Mouse (Mus musculus): Measurements from ENCODE around the gene Camta1. TPM values are rescaled to one million over a fixed set of nuclear protein-coding genes. Genes with fewer than 3 reads are reported as not detected.

The Camta1 gene
- polyA plus RNA-seq, 1 experiment, result 1.8 TPM

- Histone ChIP-seq H3K4me1 (ENCODE audit: control insufficient read depth) (no peaks in the 10 kb centered on the region), H3K9me3 (ENCODE audit: control insufficient read depth, low read length) (peaks cover 10% of the 10 kb centered on the region), H3K36me3 (ENCODE audit: control insufficient read depth) (no peaks in the 10 kb centered on the region), H3K27me3 (ENCODE audit: control insufficient read depth) (peaks cover 31% of the 10 kb centered on the region), H3K4me3 (replicated peaks) (no peak overlapping the region)
- no peak for TF ChIP-seq GATA1 (IDR thresholded peaks at IDR 0.05; ENCODE audit: low read length)
- no peak for TF ChIP-seq TAL1 (IDR thresholded peaks at IDR 0.05; ENCODE audit: low read length)
These were observed 14.7 kb upstream of the Camta1 start for GRCm38 (mm10) chr4:151876400-151876799.

DNA sequence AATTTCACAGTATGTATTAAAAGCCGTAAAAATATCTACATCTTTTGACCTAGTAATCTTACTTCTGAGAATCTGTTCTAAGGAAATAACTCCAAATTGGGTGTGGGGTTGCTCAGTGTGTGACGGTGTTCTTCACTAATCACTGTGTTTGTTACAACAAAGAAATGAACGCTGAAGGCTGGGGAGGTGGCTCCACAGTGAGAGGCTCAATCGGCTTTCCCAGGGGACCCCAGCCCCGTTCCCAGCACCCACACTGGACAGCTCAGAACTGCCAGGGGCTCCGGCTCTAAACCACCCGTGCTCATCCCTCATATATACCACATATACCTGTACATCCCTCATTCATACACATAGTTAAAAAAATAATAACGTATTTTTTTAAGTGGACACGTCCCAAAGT lies 1.8 kb upstream of the Camta1 start:
- Histone ChIP-seq H3K36me3 (ENCODE audit: control insufficient read depth) (peaks cover 4% of the 10 kb centered on the region), H3K9me3 (ENCODE audit: control insufficient read depth, low read length) (peaks cover 7% of the 10 kb centered on the region), H3K4me3 (replicated peaks) (peak overlapping the region; percentile 86), H3K4me1 (ENCODE audit: control insufficient read depth) (peaks cover 46% of the 10 kb centered on the region), H3K27me3 (ENCODE audit: control insufficient read depth) (peaks cover 20% of the 10 kb centered on the region)
- TF ChIP-seq TAL1 (IDR thresholded peaks at IDR 0.05; ENCODE audit: low read length) (no peak), GATA1 (IDR thresholded peaks at IDR 0.05; ENCODE audit: low read length) (no peak)

DNA sequence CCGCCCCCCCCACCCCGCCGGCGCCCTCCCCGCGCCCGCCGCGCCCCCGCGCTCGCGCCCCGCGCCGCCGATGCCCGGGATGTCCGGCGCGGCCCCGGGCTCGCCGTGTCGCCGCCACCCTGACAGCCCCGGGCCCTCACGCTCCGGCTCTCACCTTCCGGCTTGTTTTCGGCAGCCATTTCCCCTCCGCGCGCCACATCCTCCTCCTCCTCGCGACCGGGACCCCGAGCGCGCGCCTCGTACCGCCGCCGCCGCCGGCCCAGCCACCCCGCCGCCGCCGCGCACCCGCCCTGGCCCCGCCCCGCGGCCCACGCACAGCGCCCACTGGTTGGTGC lies 238 bp downstream of the Camta1 start:
- Histone ChIP-seq H3K4me3 (replicated peaks) (peak overlapping the region; percentile 86), H3K27me3 (ENCODE audit: control insufficient read depth) (peaks cover 7% of the 10 kb centered on the region), H3K9me3 (ENCODE audit: control insufficient read depth, low read length) (peaks cover 7% of the 10 kb centered on the region), H3K36me3 (ENCODE audit: control insufficient read depth) (peaks cover 19% of the 10 kb centered on the region), H3K4me1 (ENCODE audit: control insufficient read depth) (peaks cover 55% of the 10 kb centered on the region)
- TF ChIP-seq GATA1 (IDR thresholded peaks at IDR 0.05; ENCODE audit: low read length) (no peak), TAL1 (IDR thresholded peaks at IDR 0.05; ENCODE audit: low read length) (no peak)

GRCm38 (mm10) chr4:151860441-151861331 lies 990 bp downstream of the Camta1 start:
- Histone ChIP-seq H3K4me1 (ENCODE audit: control insufficient read depth) (peaks cover 56% of the 10 kb centered on the region), H3K9me3 (ENCODE audit: control insufficient read depth, low read length) (peaks cover 3% of the 10 kb centered on the region), H3K4me3 (replicated peaks) (peak overlapping the region; percentile 86)

DNA sequence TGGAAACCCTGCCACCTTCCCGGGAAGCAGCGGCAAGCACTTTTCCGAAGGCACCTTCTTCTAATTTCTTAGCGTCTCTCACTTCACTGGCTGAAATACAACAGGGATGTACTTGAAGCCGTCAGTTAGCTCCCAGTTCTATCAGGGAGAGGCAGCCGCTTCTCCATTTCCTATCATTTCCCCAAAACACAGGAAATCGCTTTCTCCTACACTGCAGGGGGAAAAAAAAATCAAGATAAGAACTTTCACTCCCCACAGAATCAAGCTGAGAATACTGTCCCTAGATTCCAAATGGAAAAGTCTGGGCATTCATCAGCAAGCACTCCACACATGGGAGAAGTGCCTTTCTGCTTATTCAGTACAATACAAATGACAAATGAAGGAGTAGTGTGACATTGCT lies 2.4 kb downstream of the Camta1 start:
- TF ChIP-seq GATA1 (IDR thresholded peaks at IDR 0.05; ENCODE audit: low read length) (no peak), TAL1 (IDR thresholded peaks at IDR 0.05; ENCODE audit: low read length) (no peak)
- Histone ChIP-seq H3K4me1 (ENCODE audit: control insufficient read depth) (peaks cover 60% of the 10 kb centered on the region), H3K27me3 (ENCODE audit: control insufficient read depth) (no peaks in the 10 kb centered on the region; the same call in 1 of the 2 replicates), H3K9me3 (ENCODE audit: control insufficient read depth, low read length) (no peaks in the 10 kb centered on the region), H3K36me3 (ENCODE audit: control insufficient read depth) (peaks cover 38% of the 10 kb centered on the region), H3K4me3 (replicated peaks) (peak overlapping the region; percentile 86)

More at GRCm38 (mm10) chr4:151860441-151861331, 990 bp downstream of the Camta1 start:
- H3K36me3 ChIP-seq (ENCODE audit: control insufficient read depth), result peaks cover 26% of the 10 kb centered on the region
- no peak for TF ChIP-seq TAL1 (IDR thresholded peaks at IDR 0.05; ENCODE audit: low read length)
- no peak for TF ChIP-seq GATA1 (IDR thresholded peaks at IDR 0.05; ENCODE audit: low read length)
- peaks cover 3% of the 10 kb centered on the region for H3K27me3 ChIP-seq (ENCODE audit: control insufficient read depth)

DNA sequence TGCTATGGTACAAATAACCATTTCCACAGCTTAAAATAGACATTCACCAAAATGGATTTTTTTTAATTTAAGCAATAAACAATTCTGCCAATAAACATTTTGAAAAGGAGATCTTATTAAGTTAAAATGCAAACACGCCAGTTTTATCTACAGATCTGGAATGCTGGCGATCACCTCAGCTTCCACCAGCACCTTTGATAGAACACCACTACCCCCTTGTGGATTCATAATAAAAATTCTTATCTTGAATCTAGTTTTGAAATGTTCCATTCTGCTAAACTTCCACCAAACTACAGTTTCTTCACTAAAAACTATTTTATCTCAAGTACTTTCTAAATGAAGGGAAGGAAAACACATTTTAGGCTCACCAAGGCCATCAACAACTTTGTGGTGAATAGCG lies 7.7 kb downstream of the Camta1 start:
- Histone ChIP-seq H3K4me3 (replicated peaks) (no peak overlapping the region), H3K4me1 (ENCODE audit: control insufficient read depth) (peaks cover 34% of the 10 kb centered on the region), H3K9me3 (ENCODE audit: control insufficient read depth, low read length) (no peaks in the 10 kb centered on the region), H3K36me3 (ENCODE audit: control insufficient read depth) (peaks cover 38% of the 10 kb centered on the region), H3K27me3 (ENCODE audit: control insufficient read depth) (no peaks in the 10 kb centered on the region)
- no peak for TF ChIP-seq TAL1 (IDR thresholded peaks at IDR 0.05; ENCODE audit: low read length)
- no peak for TF ChIP-seq GATA1 (IDR thresholded peaks at IDR 0.05; ENCODE audit: low read length)

DNA sequence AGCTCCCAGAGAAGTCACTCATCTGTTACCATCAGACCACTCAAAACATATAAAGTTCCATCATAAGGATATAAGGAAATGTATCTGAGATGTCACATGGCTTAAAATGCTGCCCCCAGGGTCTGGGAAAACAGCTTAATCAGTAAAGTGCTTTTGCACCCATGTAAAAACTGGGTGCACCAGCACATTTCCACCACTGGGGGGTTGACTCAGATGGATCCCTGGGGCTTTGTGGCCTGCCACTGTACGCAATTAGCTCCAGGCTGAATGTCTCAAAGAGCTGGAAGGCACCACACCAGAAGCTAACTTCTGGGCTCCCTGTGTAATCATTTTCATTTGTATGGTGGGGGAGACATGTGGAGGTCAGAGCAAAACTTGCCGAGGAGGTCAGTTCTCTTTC lies 10.5 kb downstream of the Camta1 start:
- TF ChIP-seq TAL1 (IDR thresholded peaks at IDR 0.05; ENCODE audit: low read length) (no peak), GATA1 (IDR thresholded peaks at IDR 0.05; ENCODE audit: low read length) (no peak)
- Histone ChIP-seq H3K4me1 (ENCODE audit: control insufficient read depth) (peaks cover 25% of the 10 kb centered on the region), H3K4me3 (replicated peaks) (no peak overlapping the region)

DNA sequence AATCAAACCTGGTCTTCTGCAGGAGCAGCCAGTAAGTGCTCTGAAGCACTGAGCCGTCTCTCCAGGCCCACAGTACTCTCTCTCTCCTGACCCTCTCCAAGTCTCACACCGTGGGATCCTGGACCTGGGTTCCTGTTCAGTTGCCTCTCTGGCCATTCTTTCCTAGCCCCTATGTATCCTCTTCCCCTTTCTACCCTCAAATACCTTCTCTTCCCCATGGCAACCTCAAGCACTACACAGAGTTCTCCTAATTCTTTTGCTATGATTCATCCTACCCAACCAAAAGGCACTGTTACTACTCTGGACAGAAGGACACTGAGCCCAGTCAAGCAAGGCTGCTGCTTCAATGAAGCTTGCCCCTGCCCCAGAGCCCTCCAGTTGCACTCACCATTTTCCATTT lies 19.1 kb downstream of the Camta1 start:
- Histone ChIP-seq H3K27me3 (ENCODE audit: control insufficient read depth) (no peaks in the 10 kb centered on the region), H3K4me1 (ENCODE audit: control insufficient read depth) (peaks cover 28% of the 10 kb centered on the region), H3K36me3 (ENCODE audit: control insufficient read depth) (no peaks in the 10 kb centered on the region; the same call in 1 of the 2 replicates), H3K9me3 (ENCODE audit: control insufficient read depth, low read length) (no peaks in the 10 kb centered on the region), H3K4me3 (replicated peaks) (no peak overlapping the region)
- no peak for TF ChIP-seq GATA1 (IDR thresholded peaks at IDR 0.05; ENCODE audit: low read length)
- TF ChIP-seq TAL1 (IDR thresholded peaks at IDR 0.05; ENCODE audit: low read length), result no peak

More for the DNA sequence above, 10.5 kb downstream of the Camta1 start:
- H3K27me3 ChIP-seq (ENCODE audit: control insufficient read depth), result no peaks in the 10 kb centered on the region
- H3K36me3 ChIP-seq (ENCODE audit: control insufficient read depth), result peaks cover 16% of the 10 kb centered on the region
- no peaks in the 10 kb centered on the region for H3K9me3 ChIP-seq (ENCODE audit: control insufficient read depth, low read length)

GRCm38 (mm10) chr4:151838518-151838917 lies 23.2 kb downstream of the Camta1 start:
- Histone ChIP-seq H3K4me3 (replicated peaks) (no peak overlapping the region), H3K4me1 (ENCODE audit: control insufficient read depth) (peaks cover 56% of the 10 kb centered on the region), H3K36me3 (ENCODE audit: control insufficient read depth) (peaks cover 9% of the 10 kb centered on the region), H3K9me3 (ENCODE audit: control insufficient read depth, low read length) (no peaks in the 10 kb centered on the region), H3K27me3 (ENCODE audit: control insufficient read depth) (no peaks in the 10 kb centered on the region)
- no peak for TF ChIP-seq TAL1 (IDR thresholded peaks at IDR 0.05; ENCODE audit: low read length)
- no peak for TF ChIP-seq GATA1 (IDR thresholded peaks at IDR 0.05; ENCODE audit: low read length)
